Mouse (Mus musculus) stomach, embryonic 15.5 days (tissue): Measurements from ENCODE around the gene Lefty1. TPM values are rescaled to one million over a fixed set of nuclear protein-coding genes. Genes with fewer than 3 reads are reported as not detected.
"Not testable (repeated sequence)": the region's sequence is repeated elsewhere in the genome, so short reads cannot be mapped to it uniquely, and the experiment has no call there.

Experiments used
- ATAC-seq: fragments of 200-750 bp; cut with Nextera tagmentation; 2 replicates; pipeline ENCODE4 v1.8.0; 2017; ENCODE audit warnings: low read depth, moderate number of reproducible peaks, moderate TSS enrichment; ENCODE audit not compliant: insufficient read depth, low FRiP score
- H3K27ac ChIP-seq: fragments of 300-500 bp; sonication (generic); 2 replicates; pipeline ENCODE4 v1.5.1; 2015; ENCODE audit warnings: mild to moderate bottlenecking, inconsistent platforms
- H3K27me3 ChIP-seq: fragments of 300-500 bp; sonication (generic); replicated peaks from 2 replicates; pipeline ENCODE4 v1.6.1; 2015; ENCODE audit warnings: inconsistent platforms
- H3K36me3 ChIP-seq: fragments of 300-500 bp; sonication (generic); 2 replicates; pipeline ENCODE4 v1.6.1; 2015; ENCODE audit warnings: inconsistent platforms
- H3K4me1 ChIP-seq: fragments of 300-500 bp; sonication (generic); 2 replicates; pipeline ENCODE4 v1.6.1; 2015; ENCODE audit warnings: inconsistent platforms
- H3K4me2 ChIP-seq: fragments of 300-500 bp; sonication (generic); 2 replicates; pipeline ENCODE4 v1.6.1; 2015; ENCODE audit warnings: mild to moderate bottlenecking, inconsistent platforms
- H3K4me3 ChIP-seq: fragments of 300-500 bp; sonication (generic); replicated peaks from 2 replicates; pipeline ENCODE4 v1.5.1; 2015; ENCODE audit warnings: inconsistent platforms
- H3K9ac ChIP-seq: fragments of 300-500 bp; sonication (generic); 2 replicates; pipeline ENCODE4 v1.6.1; 2015; ENCODE audit warnings: inconsistent platforms
- H3K9me3 ChIP-seq: fragments of 300-500 bp; sonication (generic); 2 replicates; pipeline ENCODE4 v1.6.1; 2016; ENCODE audit warnings: inconsistent platforms
- WGBS: fragments of 180-500 bp; shearing (Covaris S2); methylation state at CpG from one replicate; pipeline ENCODE4 v1.1.7; 2015; 5-methylcytosine and 5-hydroxymethylcytosine counted together
- polyA plus RNA-seq: library from polyadenylated mRNA; unstranded; fragments of >200 nt; fragmentation: Nextera tagmentation; extraction: Ambion mirVana; gene quantifications from 2 replicates; pipeline ENCODE4 v1.2.1, GENCODE M21; 2015

The Lefty1 gene
- polyA plus RNA-seq, result 3.2 and 3.7 TPM in 2 replicates

GRCm38 (mm10) chr1:180934467-180935419 is at the start of gene Lefty1:
Gene Lefty1 (plus strand): TSS chr1:180935022.
- Histone ChIP-seq H3K4me3 (no peak within 1 kb of the TSS), H3K9ac (no peak within 1 kb of the TSS), H3K9me3 (no peaks in the 10 kb centered on the region), H3K4me1 (peaks cover 3% of the 10 kb centered on the region; the same call in 1 of the 2 replicates), H3K4me2 (peak within 1 kb of the TSS; percentile 62; the same call in 1 of the 2 replicates), H3K27me3 (peaks cover 21% of the 10 kb centered on the region), H3K27ac (no peak within 1 kb of the TSS), H3K36me3 (no peaks in the 10 kb centered on the region)
- no peak; the same call in 1 of the 2 replicates for ATAC-seq
- whole genome bisulfite sequencing, result 30% methylated on average over 21 of the region's 21 CpGs

DNA sequence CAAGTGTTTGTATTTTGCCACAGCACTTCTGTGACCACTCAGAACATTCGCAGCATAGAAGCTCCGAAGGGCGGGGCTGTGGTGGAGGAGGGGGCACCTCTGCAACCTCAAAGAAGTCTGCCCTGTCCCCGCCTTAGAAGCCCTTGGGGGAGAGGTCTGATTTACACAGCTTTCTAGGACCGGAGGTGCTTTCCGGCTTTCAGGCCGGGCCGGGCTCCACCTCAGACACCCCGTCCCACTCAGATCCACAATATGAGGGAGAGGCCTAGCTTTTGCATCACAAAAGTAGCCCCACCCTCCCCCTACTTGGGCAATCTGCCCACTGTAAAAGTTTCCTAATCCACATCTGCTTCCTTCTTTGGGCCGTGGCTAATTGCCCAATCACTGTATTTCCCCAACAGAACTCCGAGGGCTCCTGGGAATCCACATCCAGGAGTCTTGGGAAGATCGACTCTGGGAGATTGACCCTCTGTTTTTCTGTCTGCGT is 46.2 kb upstream of the Lefty1 start:
- no peak overlapping the region for H3K4me3 ChIP-seq
- H3K4me1 ChIP-seq, result no peaks in the 10 kb centered on the region
- peak; percentile 67 for ATAC-seq
- H3K9me3 ChIP-seq, result no peaks in the 10 kb centered on the region
- no peaks in the 10 kb centered on the region for H3K36me3 ChIP-seq
- WGBS, result 4% methylated on average over 13 of the region's 13 CpGs
- peaks cover 12% of the 10 kb centered on the region for H3K27me3 ChIP-seq
- peak overlapping the region; percentile 45 for H3K4me2 ChIP-seq
- H3K9ac ChIP-seq, result no peak overlapping the region
- H3K27ac ChIP-seq, result peak overlapping the region; percentile 64

DNA sequence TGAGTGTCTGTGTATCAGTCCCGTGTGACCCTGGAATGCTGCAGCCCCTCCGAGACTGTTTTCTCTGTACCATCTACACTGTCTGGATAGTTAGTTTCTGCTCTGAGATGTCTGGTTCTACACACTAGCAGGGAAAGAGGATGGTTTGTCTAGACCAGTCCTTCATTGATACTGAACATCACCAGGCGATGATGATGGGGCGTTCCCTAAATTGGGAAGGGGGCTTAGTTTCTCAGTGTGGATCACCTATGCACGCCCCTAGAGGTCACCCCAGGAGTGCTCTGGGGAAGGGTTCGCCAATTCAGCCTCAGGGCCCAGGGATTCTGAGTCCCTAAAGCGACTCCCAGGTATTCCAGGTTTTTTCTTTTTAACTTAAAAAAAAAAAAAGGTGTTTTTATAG is 45.6 kb upstream of the Lefty1 start:
- peak overlapping the region; percentile 64; the same call in 1 of the 2 replicates for H3K27ac ChIP-seq
- H3K4me1 ChIP-seq, result no peaks in the 10 kb centered on the region
- H3K4me3 ChIP-seq, result no peak overlapping the region
- peak overlapping the region; percentile 45 for H3K4me2 ChIP-seq
- H3K9me3 ChIP-seq, result no peaks in the 10 kb centered on the region
- no peak for ATAC-seq
- H3K36me3 ChIP-seq, result no peaks in the 10 kb centered on the region
- 43% methylated on average over 7 of the region's 7 CpGs for WGBS
- H3K27me3 ChIP-seq, result peaks cover 15% of the 10 kb centered on the region
- H3K9ac ChIP-seq, result no peak overlapping the region

DNA sequence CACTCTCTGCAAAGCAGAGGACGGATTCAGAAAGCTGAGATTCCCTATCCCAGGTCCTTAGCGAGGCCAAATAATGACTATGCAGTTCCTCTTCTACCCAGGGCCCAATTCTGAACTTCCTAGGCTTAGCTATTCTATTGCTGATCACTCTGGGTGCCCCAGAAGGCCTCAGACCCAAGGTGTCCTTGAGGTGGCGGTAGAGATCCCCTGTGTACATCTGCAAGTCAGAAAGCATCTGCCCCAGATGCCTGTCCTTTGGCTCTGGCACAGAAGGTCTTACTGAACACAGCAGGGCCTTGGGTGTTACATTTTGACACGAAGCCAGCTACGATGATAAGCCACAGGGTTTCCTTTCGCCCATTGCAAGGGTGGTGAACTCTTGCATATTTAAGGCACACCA is 45.0 kb upstream of the Lefty1 start:
- WGBS, result 56% methylated on average over 6 of the region's 6 CpGs
- Histone ChIP-seq H3K4me1 (no peaks in the 10 kb centered on the region), H3K27me3 (peaks cover 19% of the 10 kb centered on the region), H3K27ac (no peak overlapping the region), H3K9ac (no peak overlapping the region), H3K9me3 (no peaks in the 10 kb centered on the region), H3K36me3 (no peaks in the 10 kb centered on the region), H3K4me3 (no peak overlapping the region), H3K4me2 (no peak overlapping the region)
- no peak for ATAC-seq

- Histone ChIP-seq H3K9ac (no peak within 1 kb of the TSS), H3K4me3 (no peak within 1 kb of the TSS), H3K4me2 (no peak within 1 kb of the TSS), H3K9me3 (no peaks in the 10 kb centered on the region), H3K4me1 (no peaks in the 10 kb centered on the region), H3K36me3 (no peaks in the 10 kb centered on the region), H3K27me3 (peaks cover 27% of the 10 kb centered on the region), H3K27ac (no peak within 1 kb of the TSS)
- WGBS, result 62% methylated on average over 10 of the region's 10 CpGs
- ATAC-seq, result no peak
Observed at GRCm38 (mm10) chr1:180892808-180893207, 42.0 kb upstream of the Lefty1 start, which contains the start of gene Lefty2. Gene Lefty2 (plus strand): TSS chr1:180893108.

GRCm38 (mm10) chr1:180894088-180894987 is 40.5 kb upstream of the Lefty1 start:
- H3K4me2 ChIP-seq, result peak overlapping the region; percentile 35
- WGBS, result 6% methylated on average over 46 of the region's 51 CpGs
- not testable (repeated sequence) for H3K4me1 ChIP-seq, H3K36me3 ChIP-seq, H3K9ac ChIP-seq, H3K27ac ChIP-seq, H3K9me3 ChIP-seq
- peak overlapping the region; percentile 16 for H3K4me3 ChIP-seq
- peaks cover 27% of the 10 kb centered on the region for H3K27me3 ChIP-seq
- peak; percentile 36; the same call in 1 of the 2 replicates for ATAC-seq

GRCm38 (mm10) chr1:180901107-180901506 is 33.7 kb upstream of the Lefty1 start:
- WGBS, result 2% methylated on average over 4 of the region's 4 CpGs
- Histone ChIP-seq H3K4me1 (peaks cover 17% of the 10 kb centered on the region), H3K27me3 (no peaks in the 10 kb centered on the region), H3K27ac (no peak overlapping the region), H3K4me3 (no peak overlapping the region), H3K9me3 (no peaks in the 10 kb centered on the region), H3K9ac (no peak overlapping the region), H3K36me3 (peaks cover 2% of the 10 kb centered on the region), H3K4me2 (no peak overlapping the region)
- ATAC-seq, result no peak

GRCm38 (mm10) chr1:180902915-180903314 is 31.9 kb upstream of the Lefty1 start:
- WGBS, result 28% methylated on average over 5 of the region's 5 CpGs
- Histone ChIP-seq H3K27ac (no peak overlapping the region), H3K27me3 (no peaks in the 10 kb centered on the region), H3K4me2 (no peak overlapping the region), H3K4me3 (no peak overlapping the region), H3K9ac (no peak overlapping the region), H3K36me3 (peaks cover 18% of the 10 kb centered on the region), H3K9me3 (no peaks in the 10 kb centered on the region), H3K4me1 (peaks cover 19% of the 10 kb centered on the region)
- ATAC-seq, result peak; percentile 82

- Histone ChIP-seq H3K36me3 (peaks cover 20% of the 10 kb centered on the region), H3K9ac (no peak overlapping the region), H3K4me1 (peaks cover 19% of the 10 kb centered on the region), H3K9me3 (no peaks in the 10 kb centered on the region), H3K27ac (peak overlapping the region; percentile 84), H3K4me3 (peak overlapping the region; percentile 68), H3K4me2 (peak overlapping the region; percentile 66), H3K27me3 (no peaks in the 10 kb centered on the region)
- WGBS, result 25% methylated on average over 10 of the region's 10 CpGs
- no peak for ATAC-seq
Observed at GRCm38 (mm10) chr1:180903666-180904038, 31.2 kb upstream of the Lefty1 start.

DNA sequence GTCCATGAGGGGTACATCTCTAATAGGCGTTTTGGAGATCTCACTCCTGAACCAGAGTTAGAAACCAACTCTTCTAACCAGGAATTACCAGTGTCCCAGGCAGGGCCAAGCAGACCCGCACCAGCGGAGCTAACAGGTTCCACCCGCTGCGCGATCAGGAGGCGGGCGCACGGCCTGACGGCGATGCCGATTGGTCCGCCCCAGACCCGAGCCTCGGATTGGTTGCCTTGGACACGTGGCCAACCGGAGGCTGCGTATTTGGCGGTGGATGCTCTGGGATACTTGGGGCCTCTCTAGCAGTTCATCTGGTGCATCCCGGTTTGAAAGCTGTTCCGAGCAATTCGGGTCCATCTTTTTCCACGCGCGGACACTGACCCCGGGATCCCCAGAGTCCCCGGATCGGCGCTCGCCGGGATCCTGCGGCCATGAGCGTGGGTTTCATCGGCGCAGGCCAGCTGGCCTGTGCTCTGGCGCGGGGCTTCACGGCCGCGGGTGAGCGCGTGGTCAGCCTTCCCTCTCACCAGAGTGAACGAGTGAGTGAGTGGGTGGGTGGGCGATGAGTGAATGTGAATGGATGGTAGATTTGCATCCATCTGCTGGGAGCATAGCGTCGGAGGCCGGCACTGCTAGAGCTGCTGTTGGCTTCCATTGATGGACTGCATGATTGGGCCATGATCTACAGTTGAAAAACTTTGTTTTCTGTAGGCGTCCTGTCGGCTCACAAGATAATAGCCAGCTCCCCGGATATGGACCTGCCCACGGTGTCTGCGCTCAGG is 30.6 kb upstream of the Lefty1 start, which contains the start of gene Pycr2:
TSS of gene Pycr2 (plus strand) at position 255 of the 776 bp plus-strand sequence.
- H3K27me3 ChIP-seq, result no peaks in the 10 kb centered on the region
- peaks cover 19% of the 10 kb centered on the region for H3K4me1 ChIP-seq
- peaks cover 20% of the 10 kb centered on the region for H3K36me3 ChIP-seq
- peak within 1 kb of the TSS; percentile 84 for H3K27ac ChIP-seq
- peak within 1 kb of the TSS; percentile 64 for H3K9ac ChIP-seq
- peak within 1 kb of the TSS; percentile 66 for H3K4me2 ChIP-seq
- under 1% methylated on average over 52 of the region's 52 CpGs for WGBS
- H3K9me3 ChIP-seq, result no peaks in the 10 kb centered on the region
- H3K4me3 ChIP-seq, result peak within 1 kb of the TSS; percentile 68
- ATAC-seq, result peak; percentile 95

GRCm38 (mm10) chr1:180904815-180905080 is 30.1 kb upstream of the Lefty1 start:
- peak overlapping the region; percentile 66 for H3K4me2 ChIP-seq
- WGBS, result 3% methylated on average over 5 of the region's 5 CpGs
- peaks cover 19% of the 10 kb centered on the region for H3K4me1 ChIP-seq
- peak overlapping the region; percentile 68 for H3K4me3 ChIP-seq
- H3K9me3 ChIP-seq, result no peaks in the 10 kb centered on the region
- H3K9ac ChIP-seq, result peak overlapping the region; percentile 64
- peaks cover 20% of the 10 kb centered on the region for H3K36me3 ChIP-seq
- no peaks in the 10 kb centered on the region for H3K27me3 ChIP-seq
- peak overlapping the region; percentile 81 for H3K27ac ChIP-seq
- ATAC-seq, result no peak
